Mouse (Mus musculus): ENCODE results near the gene Ufc1. TPM values are rescaled to one million over a fixed set of nuclear protein-coding genes. Genes with fewer than 3 reads are reported as not detected.
A peak's percentile ranks its signal among the peaks of the same experiment; 100 is the strongest.

Ufc1 gene
- polyA plus RNA-seq, 1 experiment from 2014 or later = 111 TPM

- peak; percentile 93 for DNase-seq (ENCODE audit: low spot score)
These were observed 7.4 kb downstream of the Ufc1 start, which contains the start of gene Usp21 for GRCm38 (mm10) chr1:171287136-171288081. Gene Usp21, minus strand, starts transcription at chr1:171287991.

DNA sequence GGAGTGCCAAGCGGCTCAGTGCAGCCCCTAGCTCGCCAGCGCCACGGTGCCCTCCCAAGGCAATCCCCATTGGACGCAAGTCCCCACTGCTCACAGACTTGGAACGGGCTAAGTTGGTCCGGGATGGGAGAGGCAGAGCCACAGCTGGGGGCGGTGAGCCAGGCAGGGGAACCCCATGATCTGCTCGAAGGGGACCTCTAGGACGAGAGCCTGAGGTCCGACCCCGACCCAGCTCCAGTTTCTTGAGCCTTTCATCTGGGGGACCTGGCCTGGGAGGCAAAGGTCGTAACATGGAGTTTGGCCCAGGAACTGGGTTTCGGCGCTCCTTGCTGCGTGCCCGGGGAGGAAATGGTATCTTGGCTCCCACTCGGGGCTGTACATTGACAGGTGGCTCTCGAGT lies 8.3 kb downstream of the Ufc1 start:
- no peak for DNase-seq (ENCODE audit: low spot score)

DNA sequence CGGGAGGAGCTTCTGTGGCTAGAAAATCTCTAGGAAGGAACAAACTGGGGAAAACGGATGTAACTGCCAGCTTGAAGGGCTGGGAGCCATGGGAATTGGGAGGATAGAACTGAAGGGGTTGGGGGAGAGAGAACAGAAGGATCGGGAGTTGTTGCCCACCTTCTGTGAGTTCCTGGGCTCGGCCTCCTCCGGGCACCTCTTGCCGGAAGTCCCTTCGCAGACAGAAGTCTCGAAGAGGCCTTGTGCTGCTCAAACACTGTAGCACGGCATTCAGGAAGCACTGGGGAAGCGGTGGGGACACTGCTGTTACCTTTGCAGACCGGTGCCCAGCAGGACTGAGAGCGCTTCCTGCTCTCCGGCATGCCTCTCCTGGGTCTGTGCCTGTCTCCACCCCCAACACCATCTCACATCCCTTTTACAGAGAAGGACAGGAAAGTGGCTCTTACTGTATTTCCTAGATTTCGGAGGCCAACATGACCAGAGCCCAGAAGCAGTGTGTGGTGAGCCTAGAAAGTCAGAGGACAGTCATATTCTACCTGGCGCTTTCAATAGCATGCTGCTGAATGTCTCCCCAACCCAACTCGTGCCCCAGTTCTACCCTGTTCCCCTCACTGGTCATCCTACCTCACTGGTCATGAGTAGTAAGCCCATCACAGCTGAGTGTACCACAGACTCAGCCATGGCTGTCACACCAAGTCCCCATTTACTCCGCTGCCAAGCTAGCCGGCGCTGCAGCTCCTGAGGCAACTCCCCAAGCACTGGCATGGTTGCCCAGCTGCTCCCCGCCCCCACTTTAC lies 9.5 kb downstream of the Ufc1 start:
- DNase-seq (ENCODE audit: low spot score) = no peak

GRCm38 (mm10) chr1:171284491-171284890 lies 10.3 kb downstream of the Ufc1 start:
- DNase-seq (ENCODE audit: low spot score) = no peak

DNA sequence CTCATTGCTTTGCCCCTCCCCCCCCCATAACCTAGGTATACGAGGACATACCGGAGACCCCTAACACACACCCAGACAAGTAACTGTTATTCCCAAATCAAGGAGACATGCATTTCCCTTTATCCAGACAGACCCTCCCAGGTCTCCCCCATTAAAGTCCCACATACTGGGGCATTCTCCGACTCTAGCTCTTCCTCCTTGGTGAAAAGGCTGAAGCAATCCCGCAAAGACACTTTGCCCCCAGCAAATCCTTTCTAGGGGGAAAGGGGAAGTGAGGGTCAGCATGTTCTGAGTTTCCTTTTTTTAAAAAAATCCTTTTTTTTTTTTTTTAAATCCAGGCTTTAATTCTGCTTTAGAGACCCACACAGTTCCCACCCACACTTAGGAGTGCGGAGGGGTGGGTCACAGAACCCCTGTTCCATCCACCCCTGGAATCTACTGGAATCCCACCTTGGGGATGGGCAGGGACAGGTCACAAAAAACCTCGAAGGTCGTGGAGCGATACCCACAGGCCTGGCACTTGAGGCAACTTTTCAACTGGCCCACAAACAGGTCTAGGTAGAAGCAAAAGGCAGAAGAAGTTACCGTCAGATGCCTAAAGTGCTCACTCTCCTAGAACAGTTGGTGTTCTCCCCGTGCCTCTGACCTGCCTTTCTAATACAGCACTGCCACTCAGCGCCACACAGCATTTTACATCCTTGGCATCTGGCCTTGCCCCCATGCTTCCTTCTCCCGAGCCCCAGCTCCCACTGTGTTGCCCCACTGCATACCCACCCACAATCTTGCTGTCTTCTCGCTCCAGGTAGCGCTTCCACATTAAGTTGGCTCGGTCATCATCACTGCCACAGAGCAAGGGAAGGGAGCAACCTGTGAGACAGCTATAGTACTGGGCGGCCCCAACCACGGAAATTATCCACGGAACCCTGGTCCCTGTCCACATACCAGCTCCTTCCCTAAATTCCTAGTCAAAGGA lies 11.3 kb downstream of the Ufc1 start:
- DNase-seq (ENCODE audit: low spot score) = no peak

GRCm38 (mm10) chr1:171282086-171282805 lies 12.6 kb downstream of the Ufc1 start:
- DNase-seq (ENCODE audit: low spot score) = no peak

DNA sequence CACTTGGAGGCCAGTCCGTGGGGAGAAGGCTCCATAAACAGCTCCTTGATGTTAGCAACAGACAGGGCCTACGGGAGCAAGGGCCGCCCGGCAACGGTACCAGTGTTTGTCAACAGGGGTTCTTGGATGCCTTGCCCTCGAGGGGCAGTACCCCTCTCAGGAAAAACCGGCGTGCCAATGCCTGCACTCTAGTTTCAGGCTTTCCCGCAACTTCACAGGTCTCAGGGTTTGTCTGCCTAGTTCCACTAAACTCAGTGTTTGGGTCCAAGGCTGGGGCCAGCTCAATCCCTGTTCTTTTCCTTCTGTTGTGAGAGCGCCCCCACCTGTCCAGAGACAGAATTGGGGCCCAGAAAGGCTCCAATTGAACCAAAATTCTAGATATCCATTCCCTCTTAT lies 13.3 kb downstream of the Ufc1 start:
- DNase-seq (ENCODE audit: low spot score) = peak; percentile 81

DNA sequence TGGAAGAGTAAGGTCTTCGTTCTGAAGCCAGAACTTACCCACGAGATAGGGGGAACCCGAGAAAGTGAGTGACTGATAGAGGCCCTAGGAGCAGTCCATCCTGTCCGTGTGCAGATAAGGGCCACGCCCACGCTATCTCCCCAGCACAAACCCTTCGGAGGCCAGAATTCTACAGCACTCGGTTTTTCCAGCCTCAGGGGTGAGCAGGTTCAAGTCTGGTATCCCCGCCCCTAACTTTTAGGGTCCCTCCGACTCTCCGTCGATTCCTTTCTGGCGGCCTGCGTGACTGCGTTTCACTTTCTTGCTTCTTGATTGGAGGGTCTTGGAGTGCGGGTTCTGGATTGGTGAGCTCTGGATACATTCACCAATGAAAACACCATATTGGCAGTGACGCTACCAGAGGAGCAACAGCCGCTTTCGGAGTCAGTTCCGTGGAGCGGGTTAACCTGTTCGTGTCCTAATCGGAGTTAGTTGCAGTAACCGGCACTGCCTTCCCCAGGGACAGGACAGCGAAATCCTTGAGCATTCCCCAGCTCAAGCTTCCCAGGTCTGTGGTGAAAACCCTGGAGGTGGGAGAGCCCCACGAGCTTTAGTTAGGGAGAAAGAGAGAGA lies 13.8 kb downstream of the Ufc1 start, which contains the start of gene Ppox:
TSS of gene Ppox (minus strand) at position 271 of the 612 bp plus-strand sequence.
- DNase-seq (ENCODE audit: low spot score) = peak; percentile 97

DNA sequence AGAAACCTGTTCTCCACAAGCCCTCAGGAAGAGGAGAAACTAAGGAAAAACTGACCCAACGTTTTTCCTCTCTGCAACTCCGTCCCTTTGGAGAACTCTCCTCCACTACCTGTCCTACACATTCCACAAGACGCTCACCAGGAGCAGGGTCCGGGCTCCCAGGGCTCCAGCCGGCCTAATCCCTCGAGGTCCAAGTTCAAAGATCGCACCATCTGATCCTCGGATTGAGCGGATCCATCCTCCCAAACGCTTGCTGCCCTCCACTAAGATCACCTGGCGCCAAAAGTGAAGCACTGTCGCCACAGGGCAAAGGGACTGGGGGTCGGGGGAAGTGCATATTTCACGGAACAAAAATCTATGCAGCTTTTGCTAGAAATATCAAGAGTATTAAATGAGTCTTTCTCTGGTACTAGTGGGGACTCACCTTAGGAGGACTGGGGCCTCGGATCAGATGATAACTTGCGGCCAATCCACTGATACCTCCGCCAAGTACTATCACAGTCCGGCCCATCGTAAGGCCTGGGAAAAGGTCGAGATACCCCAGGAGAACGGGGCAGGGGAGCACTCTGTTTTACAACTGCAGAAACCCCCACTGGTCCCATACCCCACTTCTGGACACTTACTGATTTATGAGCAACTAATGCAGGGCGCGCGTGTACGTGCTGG lies 14.4 kb downstream of the Ufc1 start:
- no peak for DNase-seq (ENCODE audit: low spot score)

- no peak for DNase-seq (ENCODE audit: low spot score)
These were observed 15.1 kb downstream of the Ufc1 start for GRCm38 (mm10) chr1:171279721-171280120.

DNA sequence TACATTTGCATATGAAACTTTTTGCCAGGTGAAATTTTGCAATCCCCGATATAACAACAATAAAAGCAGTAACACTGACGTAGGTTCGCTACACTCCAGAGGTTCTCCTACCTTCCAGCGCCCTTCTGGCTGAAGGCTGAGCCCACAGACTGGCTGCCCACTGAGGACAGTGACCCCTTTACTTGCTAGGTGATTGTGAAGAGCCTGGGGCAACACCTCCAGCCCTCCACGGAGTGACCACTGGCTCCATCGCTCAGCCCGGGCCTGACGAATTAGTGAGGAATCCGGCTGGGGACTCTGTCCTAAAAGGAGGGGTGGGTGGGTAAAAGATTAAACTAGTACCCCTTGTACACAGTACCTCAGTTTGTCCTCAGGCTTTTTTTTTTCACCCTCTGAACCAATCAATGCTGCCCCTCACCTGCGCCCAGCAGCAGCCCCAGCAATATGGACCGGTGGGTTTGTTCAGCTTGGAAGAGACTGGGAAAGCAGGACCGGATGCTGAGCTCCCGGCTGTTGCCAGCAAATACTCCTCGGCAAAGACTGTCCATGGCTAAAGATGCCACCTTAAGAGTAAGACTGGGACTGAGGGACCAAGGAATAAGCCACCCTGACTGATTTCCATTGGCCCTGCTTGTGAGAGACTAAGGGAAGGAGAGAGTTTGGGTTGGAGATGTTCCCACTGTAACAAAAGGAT lies 15.7 kb downstream of the Ufc1 start:
- no peak for DNase-seq (ENCODE audit: low spot score)

DNA sequence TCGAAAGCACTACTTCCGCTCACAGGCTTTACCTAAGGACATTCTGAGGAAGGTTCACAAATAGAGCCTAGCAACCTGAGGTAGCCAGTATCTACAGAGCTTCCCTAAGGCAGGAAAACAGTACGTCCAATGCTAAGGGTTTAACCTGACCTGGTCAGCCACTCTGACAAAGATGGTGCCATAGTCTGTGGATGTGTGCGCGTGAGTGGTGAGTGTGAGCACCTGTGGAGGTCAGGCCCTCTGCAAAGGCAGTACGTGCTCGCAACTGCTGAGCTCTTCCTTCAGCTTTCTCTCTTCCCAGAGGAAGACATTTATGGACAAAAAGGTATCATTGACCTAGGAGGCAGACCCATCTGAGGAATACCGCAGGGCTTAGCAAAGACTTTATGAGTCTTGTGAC lies 16.4 kb downstream of the Ufc1 start:
- no peak for DNase-seq (ENCODE audit: low spot score)

- no peak for DNase-seq (ENCODE audit: low spot score)
These were observed 17.1 kb downstream of the Ufc1 start for GRCm38 (mm10) chr1:171277736-171278135.

- DNase-seq (ENCODE audit: low spot score) = no peak
These were observed 18.6 kb downstream of the Ufc1 start for GRCm38 (mm10) chr1:171276110-171276748.

DNA sequence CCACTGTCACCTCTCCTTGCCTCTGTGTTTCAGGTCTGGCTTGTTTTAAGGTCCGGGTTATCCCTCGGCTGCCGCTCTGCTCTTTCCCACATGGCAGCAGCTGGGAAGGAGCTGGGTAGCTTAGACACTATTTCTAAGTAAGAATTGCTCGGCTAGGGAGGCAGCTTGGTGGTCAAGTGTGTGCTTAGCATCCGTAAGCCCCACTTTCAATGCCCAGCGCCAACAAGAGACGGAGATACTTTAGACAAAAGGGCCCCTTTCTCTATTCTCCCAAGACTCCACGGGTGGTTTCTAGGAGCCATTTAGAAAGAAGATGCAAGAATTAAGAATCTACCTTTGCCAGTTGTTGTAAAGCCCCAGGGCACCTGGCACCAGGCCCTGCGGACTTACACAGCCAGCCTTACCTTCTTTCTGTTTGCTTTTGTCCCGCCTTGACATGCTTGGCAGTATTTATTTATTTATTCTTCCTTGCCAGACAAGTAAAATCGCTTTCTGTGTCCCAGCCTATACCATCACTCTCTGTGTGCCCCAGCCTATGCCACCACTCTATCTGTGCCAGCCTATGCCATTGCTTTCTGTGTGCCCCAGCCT lies 19.6 kb downstream of the Ufc1 start:
- DNase-seq (ENCODE audit: low spot score) = no peak

- no peak for DNase-seq (ENCODE audit: low spot score)
These were observed 20.7 kb downstream of the Ufc1 start for GRCm38 (mm10) chr1:171274171-171274570.

GRCm38 (mm10) chr1:171272086-171272485 lies 22.7 kb downstream of the Ufc1 start:
- no peak for DNase-seq (ENCODE audit: low spot score)

- no peak for DNase-seq (ENCODE audit: low spot score)
These were observed 23.2 kb downstream of the Ufc1 start for GRCm38 (mm10) chr1:171271622-171272021.

Measured in thymus, postnatal 0 days (tissue).